Mouse (Mus musculus): Measurements from ENCODE around the gene Hcn4. TPM values are rescaled to one million over a fixed set of nuclear protein-coding genes. Genes with fewer than 3 reads are reported as not detected.

Hcn4 gene
- 0.18 and 0.24 TPM in 2 replicates for polyA plus RNA-seq (2015; fragmentation: Nextera tagmentation; extraction: Ambion mirVana)

DNA sequence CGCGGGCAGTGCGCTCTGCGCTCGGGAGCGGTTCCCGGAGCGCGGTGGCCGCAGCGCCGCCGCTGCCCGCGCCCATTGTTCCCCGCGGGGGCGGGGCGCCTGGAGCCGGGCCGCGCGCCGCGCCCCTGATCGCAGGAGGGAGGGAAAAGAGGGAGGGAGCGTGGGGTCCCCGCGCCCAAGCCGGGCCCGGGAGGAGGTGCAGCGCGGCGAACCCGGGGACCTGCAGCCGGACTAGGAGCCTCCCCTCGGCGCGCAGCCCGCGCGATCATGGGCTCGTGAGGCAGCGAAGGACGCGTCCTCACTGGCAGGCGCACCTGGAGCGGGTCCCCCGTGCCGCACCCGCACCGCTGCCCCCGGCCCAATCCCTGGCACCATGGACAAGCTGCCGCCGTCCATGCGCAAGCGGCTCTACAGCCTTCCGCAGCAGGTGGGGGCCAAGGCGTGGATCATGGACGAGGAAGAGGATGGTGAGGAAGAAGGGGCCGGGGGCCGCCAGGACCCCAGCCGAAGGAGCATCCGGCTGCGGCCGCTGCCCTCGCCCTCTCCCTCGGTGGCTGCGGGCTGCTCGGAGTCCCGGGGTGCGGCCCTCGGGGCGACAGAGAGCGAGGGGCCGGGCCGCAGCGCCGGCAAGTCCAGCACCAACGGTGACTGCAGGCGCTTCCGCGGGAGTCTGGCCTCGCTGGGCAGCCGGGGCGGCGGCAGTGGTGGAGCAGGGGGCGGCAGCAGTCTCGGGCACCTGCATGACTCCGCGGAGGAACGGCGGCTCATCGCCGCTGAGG lies at the start of gene Hcn4:
Gene Hcn4 (plus strand): TSS at position 274 of the 779 bp plus-strand sequence.
- DNase-seq (ENCODE audit: low spot score) (no peak), ATAC-seq (replicated peaks; ENCODE audit: low FRiP score, low read depth) (no peak)
- no peak for TF ChIP-seq CTCF (IDR thresholded peaks at IDR 0.05; ENCODE audit: low read depth)
- H3K9ac ChIP-seq (ENCODE audit: low read depth, low read length), result peak within 1 kb of the TSS; percentile 63
- 0 out of 2 replicates have a peak, but pooled peaks cover 11% of the 10 kb centered on the region for H3K4me1 ChIP-seq (replicated peaks; ENCODE audit: insufficient read depth, low read length)
- H3K4me3 ChIP-seq (replicated peaks; ENCODE audit: low read depth, low read length), result peak within 1 kb of the TSS; percentile 60
- WGBS, result under 1% methylated on average over 79 of the region's 95 CpGs
- H3K4me2 ChIP-seq (ENCODE audit: low read length), result peak within 1 kb of the TSS; percentile 100
- H3K36me3 ChIP-seq (ENCODE audit: insufficient read depth, low read length), result no peaks in the 10 kb centered on the region
- H3K27me3 ChIP-seq (ENCODE audit: insufficient read depth, low read length), result peaks cover 42% of the 10 kb centered on the region
- H3K27ac ChIP-seq, result no peak within 1 kb of the TSS
- H3K9me3 ChIP-seq (replicated peaks; ENCODE audit: low read length), result no peaks in the 10 kb centered on the region

- Histone ChIP-seq H3K9me3 (replicated peaks; ENCODE audit: low read length) (no peaks in the 10 kb centered on the region), H3K4me1 (replicated peaks; ENCODE audit: insufficient read depth, low read length) (no peaks in the 10 kb centered on the region), H3K4me2 (ENCODE audit: low read length) (no peak overlapping the region), H3K27me3 (ENCODE audit: insufficient read depth, low read length) (no peaks in the 10 kb centered on the region), H3K9ac (ENCODE audit: low read depth, low read length) (no peak overlapping the region), H3K36me3 (ENCODE audit: insufficient read depth, low read length) (no peaks in the 10 kb centered on the region), H3K4me3 (replicated peaks; ENCODE audit: low read depth, low read length) (no peak overlapping the region), H3K27ac (no peak overlapping the region)
- DNase-seq (ENCODE audit: low spot score), result no peak
- WGBS, result 61% methylated on average over 3 of the region's 3 CpGs
- ATAC-seq (replicated peaks; ENCODE audit: low FRiP score, low read depth), result no peak
- no peak for TF ChIP-seq CTCF (IDR thresholded peaks at IDR 0.05; ENCODE audit: low read depth)
Observed at GRCm38 (mm10) chr9:58774761-58775160, 48.5 kb upstream of the Hcn4 start.

GRCm38 (mm10) chr9:58775363-58775762 lies 47.8 kb upstream of the Hcn4 start:
- no peaks in the 10 kb centered on the region for H3K36me3 ChIP-seq (ENCODE audit: insufficient read depth, low read length)
- H3K9ac ChIP-seq (ENCODE audit: low read depth, low read length), result no peak overlapping the region
- H3K27me3 ChIP-seq (ENCODE audit: insufficient read depth, low read length), result no peaks in the 10 kb centered on the region
- H3K4me3 ChIP-seq (replicated peaks; ENCODE audit: low read depth, low read length), result no peak overlapping the region
- 22% methylated on average over 2 of the region's 2 CpGs for WGBS
- no peaks in the 10 kb centered on the region for H3K4me1 ChIP-seq (replicated peaks; ENCODE audit: insufficient read depth, low read length)
- no peak for ATAC-seq (replicated peaks; ENCODE audit: low FRiP score, low read depth)
- peak; percentile 51; the same call in 1 of the 2 replicates for TF ChIP-seq CTCF (IDR thresholded peaks at IDR 0.05; ENCODE audit: low read depth)
- no peak overlapping the region for H3K4me2 ChIP-seq (ENCODE audit: low read length)
- no peak for DNase-seq (ENCODE audit: low spot score)
- H3K27ac ChIP-seq, result no peak overlapping the region
- H3K9me3 ChIP-seq (replicated peaks; ENCODE audit: low read length), result no peaks in the 10 kb centered on the region

DNA sequence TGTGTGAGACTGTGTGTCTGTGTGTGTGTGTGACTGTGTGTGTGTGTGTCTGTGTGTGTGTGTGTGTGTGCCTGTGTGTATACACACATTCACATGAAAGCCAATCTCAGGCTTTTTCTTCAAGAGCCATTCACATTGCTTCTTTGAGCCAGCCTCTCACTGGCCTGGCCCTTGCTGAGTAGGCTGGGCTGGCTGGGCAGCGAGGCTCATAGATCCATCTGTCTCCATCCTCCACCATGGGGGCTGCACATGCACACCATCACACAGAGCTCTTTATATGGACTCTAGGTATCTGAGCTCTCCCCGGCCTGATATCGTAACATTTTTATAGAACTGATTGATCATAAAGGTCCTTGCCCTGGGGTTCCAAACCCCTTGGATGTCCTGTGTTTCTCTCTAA lies 33.7 kb upstream of the Hcn4 start:
- Histone ChIP-seq H3K27me3 (ENCODE audit: insufficient read depth, low read length) (no peaks in the 10 kb centered on the region), H3K9me3 (replicated peaks; ENCODE audit: low read length) (no peaks in the 10 kb centered on the region), H3K4me2 (ENCODE audit: low read length) (no peak overlapping the region), H3K27ac (no peak overlapping the region), H3K4me1 (replicated peaks; ENCODE audit: insufficient read depth, low read length) (no peaks in the 10 kb centered on the region), H3K4me3 (replicated peaks; ENCODE audit: low read depth, low read length) (no peak overlapping the region), H3K36me3 (ENCODE audit: insufficient read depth, low read length) (no peaks in the 10 kb centered on the region), H3K9ac (ENCODE audit: low read depth, low read length) (no peak overlapping the region)
- no peak for DNase-seq (ENCODE audit: low spot score)
- ATAC-seq (replicated peaks; ENCODE audit: low FRiP score, low read depth), result no peak
- no peak for TF ChIP-seq CTCF (IDR thresholded peaks at IDR 0.05; ENCODE audit: low read depth)
- WGBS, result 91% methylated on average over 3 of the region's 3 CpGs

- no peak for DNase-seq (ENCODE audit: low spot score)
- H3K27me3 ChIP-seq (ENCODE audit: insufficient read depth, low read length), result no peaks in the 10 kb centered on the region
- no peaks in the 10 kb centered on the region for H3K36me3 ChIP-seq (ENCODE audit: insufficient read depth, low read length)
- no peak for TF ChIP-seq CTCF (IDR thresholded peaks at IDR 0.05; ENCODE audit: low read depth)
- no peaks in the 10 kb centered on the region for H3K9me3 ChIP-seq (replicated peaks; ENCODE audit: low read length)
- H3K4me2 ChIP-seq (ENCODE audit: low read length), result no peak overlapping the region
- no peak for ATAC-seq (replicated peaks; ENCODE audit: low FRiP score, low read depth)
- H3K9ac ChIP-seq (ENCODE audit: low read depth, low read length), result no peak overlapping the region
- H3K27ac ChIP-seq, result no peak overlapping the region
- WGBS, result 80% methylated on average over 7 of the region's 7 CpGs
- H3K4me3 ChIP-seq (replicated peaks; ENCODE audit: low read depth, low read length), result no peak overlapping the region
- H3K4me1 ChIP-seq (replicated peaks; ENCODE audit: insufficient read depth, low read length), result no peaks in the 10 kb centered on the region
Observed at GRCm38 (mm10) chr9:58798155-58798554, 25.1 kb upstream of the Hcn4 start.

GRCm38 (mm10) chr9:58801441-58801840 lies 21.8 kb upstream of the Hcn4 start:
- Histone ChIP-seq H3K4me2 (ENCODE audit: low read length) (no peak overlapping the region), H3K4me1 (replicated peaks; ENCODE audit: insufficient read depth, low read length) (no peaks in the 10 kb centered on the region), H3K36me3 (ENCODE audit: insufficient read depth, low read length) (no peaks in the 10 kb centered on the region), H3K4me3 (replicated peaks; ENCODE audit: low read depth, low read length) (no peak overlapping the region), H3K27me3 (ENCODE audit: insufficient read depth, low read length) (no peaks in the 10 kb centered on the region), H3K9ac (ENCODE audit: low read depth, low read length) (no peak overlapping the region), H3K27ac (no peak overlapping the region), H3K9me3 (replicated peaks; ENCODE audit: low read length) (no peaks in the 10 kb centered on the region)
- TF ChIP-seq CTCF (IDR thresholded peaks at IDR 0.05; ENCODE audit: low read depth), result no peak
- DNase-seq (ENCODE audit: low spot score), result no peak
- ATAC-seq (replicated peaks; ENCODE audit: low FRiP score, low read depth), result no peak
- WGBS, result 74% methylated on average over 2 of the region's 2 CpGs
